Mouse (Mus musculus) MEL (cell line): Measurements from ENCODE around the gene Zranb3. TPM values are rescaled to one million over a fixed set of nuclear protein-coding genes. Genes with fewer than 3 reads are reported as not detected.

Experiments used
- DNase-seq: peaks from one replicate; pipeline ENCODE4 v3.0.0; 2011; ENCODE audit warnings: low read depth, low spot score
- H3K27ac ChIP-seq: 2 replicates; pipeline ENCODE4 v1.5.1; 2012; ENCODE audit warnings: low read depth, mild to moderate bottlenecking, control low read depth, low read length, moderate library complexity; ENCODE audit not compliant: control insufficient read depth
- H3K27me3 ChIP-seq, 2 experiments: fragments of 150-350 bp in 1 of 2; sonication (generic) in 1 of 2; 2 replicates each; pipeline ENCODE4 v1.6.1; 2012; ENCODE audit warnings: low read length in 2 of 2, mild to moderate bottlenecking in 2 of 2, improper control_type of control experiment in 1 of 2, moderate library complexity in 1 of 2; ENCODE audit not compliant: insufficient read depth in 2 of 2, control insufficient read depth in 1 of 2
- H3K36me3 ChIP-seq, 2 experiments: 2 replicates each; pipeline ENCODE4 v1.6.1; 2012 to 2014; ENCODE audit warnings: low read length in 2 of 2, improper control_type of control experiment in 1 of 2, inconsistent platforms in 1 of 2, mild to moderate bottlenecking in 1 of 2; ENCODE audit not compliant: insufficient read depth in 2 of 2, control insufficient read depth in 1 of 2
- H3K4me1 ChIP-seq, 2 experiments: fragments of 150-350 bp in 1 of 2; sonication (generic) in 1 of 2; 2 replicates each; pipeline ENCODE4 v1.6.1; 2012; ENCODE audit warnings: low read length in 2 of 2, improper control_type of control experiment in 1 of 2, mild to moderate bottlenecking in 1 of 2; ENCODE audit not compliant: insufficient read depth in 2 of 2, control insufficient read depth in 1 of 2
- H3K4me3 ChIP-seq, 2 experiments: fragments of 150-350 bp in 1 of 2; sonication (generic) in 1 of 2; 2 replicates each; pipeline ENCODE4 v1.5.1; 2012; ENCODE audit warnings: low read depth in 2 of 2, low read length in 2 of 2, mild to moderate bottlenecking in 2 of 2, moderate library complexity in 2 of 2, control low read depth in 1 of 2, improper control_type of control experiment in 1 of 2; ENCODE audit not compliant: control insufficient read depth in 1 of 2, insufficient read depth in 1 of 2
- H3K79me2 ChIP-seq: 2 replicates; pipeline ENCODE4 v1.6.1; 2012; ENCODE audit warnings: mild to moderate bottlenecking, low read length, moderate library complexity; ENCODE audit not compliant: control insufficient read depth, poor library complexity, insufficient read depth
- H3K9ac ChIP-seq: 2 replicates; pipeline ENCODE4 v1.6.1; 2012; ENCODE audit warnings: low read depth, mild to moderate bottlenecking, control low read depth, low read length, moderate library complexity; ENCODE audit not compliant: control insufficient read depth, poor library complexity, severe bottlenecking
- H3K9me3 ChIP-seq: fragments of 150-350 bp; sonication (generic); replicated peaks from 2 replicates; pipeline ENCODE4 v1.6.1; 2012; ENCODE audit warnings: mild to moderate bottlenecking, low read length, improper control_type of control experiment, moderate library complexity; ENCODE audit not compliant: insufficient read depth
- E2F4 ChIP-seq: IDR thresholded peaks from 2 replicates; pipeline ENCODE4 v1.6.1; 2011; ENCODE audit warnings: low read depth, low read length, improper control_type of control experiment, borderline replicate concordance
- ELF1 ChIP-seq: IDR thresholded peaks from 2 replicates; pipeline ENCODE4 v1.6.1; 2014; ENCODE audit warnings: low read depth, mild to moderate bottlenecking, inconsistent platforms, low read length, improper control_type of control experiment, moderate library complexity
- EP300 ChIP-seq, 2 experiments: IDR thresholded peaks; 2 replicates each; pipeline ENCODE4 v1.6.1; 2011; ENCODE audit warnings: improper control_type of control experiment in 2 of 2, low read length in 2 of 2, low read depth in 1 of 2, mild to moderate bottlenecking in 1 of 2
- ETS1 ChIP-seq: IDR thresholded peaks from 2 replicates; pipeline ENCODE4 v1.6.1; 2012; ENCODE audit warnings: low read depth, mild to moderate bottlenecking, inconsistent platforms, low read length, improper control_type of control experiment, moderate library complexity
- HCFC1 ChIP-seq: IDR thresholded peaks from 2 replicates; pipeline ENCODE4 v1.6.1; 2012; ENCODE audit warnings: low read depth, mild to moderate bottlenecking, inconsistent platforms, low read length, improper control_type of control experiment, moderate library complexity
- MAFK ChIP-seq: IDR thresholded peaks from 2 replicates; pipeline ENCODE4 v1.6.1; 2011; ENCODE audit warnings: low read depth, mild to moderate bottlenecking, low read length, improper control_type of control experiment, borderline replicate concordance
- MEF2A ChIP-seq: IDR thresholded peaks from 2 replicates; pipeline ENCODE4 v1.6.1; 2014; ENCODE audit warnings: low read depth, mild to moderate bottlenecking, inconsistent platforms, low read length, improper control_type of control experiment; ENCODE audit not compliant: poor library complexity, insufficient replicate concordance, severe bottlenecking; ENCODE audit errors: extremely low read depth
- MYB ChIP-seq: IDR thresholded peaks from 2 replicates; pipeline ENCODE4 v1.6.1; 2011; ENCODE audit warnings: mild to moderate bottlenecking, low read depth, low read length, improper control_type of control experiment
- MYC ChIP-seq: IDR thresholded peaks from 2 replicates; pipeline ENCODE4 v1.6.1; 2011; ENCODE audit warnings: low read depth, mild to moderate bottlenecking, low read length, improper control_type of control experiment, moderate library complexity
- POLR2AphosphoS2 ChIP-seq: IDR thresholded peaks from 2 replicates; pipeline ENCODE4 v1.6.1; 2011; ENCODE audit warnings: low read length, improper control_type of control experiment
- POLR2AphosphoS5 ChIP-seq: IDR thresholded peaks from 2 replicates; pipeline ENCODE4 v1.6.1; 2012; ENCODE audit warnings: low read depth, borderline replicate concordance, mild to moderate bottlenecking, inconsistent platforms, low read length, moderate library complexity, mixed read lengths
- RAD21 ChIP-seq: IDR thresholded peaks from 2 replicates; pipeline ENCODE4 v1.6.1; 2011; ENCODE audit warnings: mild to moderate bottlenecking, low read depth, low read length, improper control_type of control experiment
- RCOR1 ChIP-seq: IDR thresholded peaks from 2 replicates; pipeline ENCODE4 v1.6.1; 2012; ENCODE audit warnings: low read depth, mild to moderate bottlenecking, inconsistent platforms, low read length, improper control_type of control experiment
- TBP ChIP-seq: IDR thresholded peaks from 2 replicates; pipeline ENCODE4 v1.8.0; 2011; ENCODE audit warnings: low read depth, low read length, improper control_type of control experiment
- TCF12 ChIP-seq: IDR thresholded peaks from 2 replicates; pipeline ENCODE4 v1.6.1; 2014; ENCODE audit warnings: low read depth, mild to moderate bottlenecking, inconsistent platforms, low read length, improper control_type of control experiment, moderate library complexity
- UBTF ChIP-seq: IDR thresholded peaks from 2 replicates; pipeline ENCODE4 v1.6.1; 2012; ENCODE audit warnings: low read depth, mild to moderate bottlenecking, inconsistent platforms, low read length, improper control_type of control experiment, moderate library complexity, borderline replicate concordance; ENCODE audit not compliant: insufficient read depth
- ZKSCAN1 ChIP-seq: IDR thresholded peaks from 2 replicates; pipeline ENCODE4 v1.6.1; 2012; ENCODE audit warnings: low read depth, mild to moderate bottlenecking, inconsistent platforms, low read length, improper control_type of control experiment, moderate library complexity
- ZMIZ1 ChIP-seq: IDR thresholded peaks from 2 replicates; pipeline ENCODE4 v1.6.1; 2012; ENCODE audit warnings: low read depth, mild to moderate bottlenecking, inconsistent platforms, low read length, improper control_type of control experiment, moderate library complexity
- ZNF384 ChIP-seq: IDR thresholded peaks from 2 replicates; pipeline ENCODE4 v1.6.1; 2012; ENCODE audit warnings: low read depth, mild to moderate bottlenecking, inconsistent platforms, low read length, improper control_type of control experiment
- polyA plus RNA-seq, 2 experiments: library from polyadenylated mRNA; stranded (reverse) in 1 of 2; unstranded in 1 of 2; fragments of >175 nt in 1 of 2; fragments of >200 nt in 1 of 2; gene quantifications; 2 replicates each; pipeline versions ENCODE4 v1.2.1 to v1.2.4; 2012; ENCODE audit warnings: low replicate concordance in 2 of 2, low read depth in 1 of 2; ENCODE audit not compliant: insufficient read length in 2 of 2, insufficient read depth in 1 of 2, missing spikeins in 1 of 2
- total RNA-seq: library from RNA; depleted of rRNA; stranded (reverse); fragments of 300-350 nt; gene quantifications from 2 replicates; pipeline ENCODE4 v1.2.3, GENCODE M21; 2012

Gene Zranb3
- total and polyA plus RNA-seq, 3 experiments = 3.9 to 4.1 TPM; not detected in 1

GRCm38 (mm10) chr1:127943516-127943915, 159.3 kb downstream of the Zranb3 start:
- TF ChIP-seq RCOR1 = no peak
- no peak for TF ChIP-seq TBP
- TF ChIP-seq POLR2AphosphoS5 = no peak
- TF ChIP-seq ELF1 = no peak
- TF ChIP-seq HCFC1 = no peak
- TF ChIP-seq ZMIZ1 = no peak
- no peak for TF ChIP-seq ZKSCAN1
- TF ChIP-seq UBTF = no peak
- no peak for TF ChIP-seq ZNF384
- TF ChIP-seq MAFK = no peak
- TF ChIP-seq E2F4 = no peak
- TF ChIP-seq POLR2AphosphoS2 = no peak
- TF ChIP-seq ETS1 = no peak
- no peak for TF ChIP-seq RAD21
- no peak for TF ChIP-seq EP300 (IDR thresholded peaks at IDR 0.05; ENCODE audit: low read depth in 1 of 2, low read length in 2 of 2)
- TF ChIP-seq MYB = no peak
- no peak for TF ChIP-seq MEF2A
- TF ChIP-seq TCF12 = no peak
- peaks cover 0 to 8% of the 10 kb centered on the region in 2 experiments; a peak in 2 of 4 replicates for H3K36me3 ChIP-seq
- H3K27ac ChIP-seq = no peak overlapping the region
- no peaks in the 10 kb centered on the region for H3K4me1 ChIP-seq
- no peak overlapping the region for H3K4me3 ChIP-seq
- H3K9me3 ChIP-seq = no peaks in the 10 kb centered on the region
- H3K27me3 ChIP-seq = no peaks in the 10 kb centered on the region
- DNase-seq = no peak
- no peak overlapping the region for H3K9ac ChIP-seq
- no peaks in the 10 kb centered on the region for H3K79me2 ChIP-seq

GRCm38 (mm10) chr1:127942231-127942630, 160.6 kb downstream of the Zranb3 start:
- peaks cover 0 to 10% of the 10 kb centered on the region in 2 experiments; a peak in 2 of 4 replicates for H3K36me3 ChIP-seq
- H3K79me2 ChIP-seq = no peaks in the 10 kb centered on the region
- DNase-seq = no peak
- H3K27me3 ChIP-seq = no peaks in the 10 kb centered on the region
- no peak overlapping the region for H3K4me3 ChIP-seq
- TF ChIP-seq E2F4 = no peak
- no peak for TF ChIP-seq MYC
- TF ChIP-seq POLR2AphosphoS2 = no peak
- no peak overlapping the region for H3K27ac ChIP-seq
- no peak overlapping the region for H3K9ac ChIP-seq
- H3K9me3 ChIP-seq = no peaks in the 10 kb centered on the region
- H3K4me1 ChIP-seq = no peaks in the 10 kb centered on the region
